Mouse (Mus musculus) left cerebral cortex, postnatal 25 days (tissue): ENCODE measurements around the gene Foxd3. TPM values are rescaled to one million over a fixed set of nuclear protein-coding genes. Genes with fewer than 3 reads are reported as not detected.
"Not testable (repeated sequence)": the region's sequence is repeated elsewhere in the genome, so short reads cannot be mapped to it uniquely, and the experiment has no call there.

Experiments used
- DNase-seq, 2 experiments: peaks; one replicate each; pipeline ENCODE4 v3.0.0; 2022; ENCODE audit warnings: low spot score in 2 of 2, mixed read lengths in 1 of 2
- intact Hi-C: fragments of 180-260 bp; cut with DNase I; formaldehyde crosslinking; loops from one replicate; pipeline ENCODE4 v1.15.1; 2025
- total RNA-seq, 2 experiments: library from RNA; stranded (reverse); gene quantifications; 2 replicates each; pipeline ENCODE4 v1.2.3; 2021

Foxd3 gene
- not detected for total RNA-seq

DNA sequence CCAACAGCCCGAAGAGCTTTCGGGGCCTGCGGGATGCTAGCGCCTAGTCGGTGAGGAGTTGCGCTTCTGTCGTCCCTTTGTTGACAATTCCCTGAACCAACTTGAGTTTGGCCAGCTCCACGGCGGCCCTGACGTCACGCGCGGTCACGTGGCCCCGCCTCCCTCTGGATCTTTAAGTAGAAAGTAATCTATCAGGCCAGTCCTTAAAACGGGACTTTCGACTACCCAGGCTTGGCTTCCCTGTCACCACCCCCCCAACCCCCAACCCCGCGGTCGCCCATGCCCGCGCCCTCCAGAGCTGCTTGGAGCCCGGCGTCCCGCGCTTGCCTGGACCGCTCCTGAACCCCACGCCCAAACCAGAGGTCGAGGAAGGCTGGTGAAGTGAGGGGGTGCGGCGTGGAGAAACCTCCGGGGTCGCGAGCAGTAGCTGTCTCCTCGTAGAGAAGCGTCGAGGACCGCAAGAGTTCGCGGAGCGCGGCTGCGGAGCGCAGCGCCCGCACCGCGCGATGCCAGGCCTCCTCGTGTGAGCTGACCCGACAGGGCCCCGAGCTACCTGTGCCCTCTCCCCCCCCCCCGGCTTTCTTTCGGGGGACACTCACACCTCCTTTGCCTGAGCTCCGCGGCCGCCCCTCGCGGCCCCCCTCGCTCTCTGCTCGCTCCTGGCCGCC is at the start of gene Foxd3:
Gene Foxd3 (plus strand): TSS at position 363 of the 668 bp plus-strand sequence.
- intact Hi-C loops: no loop called here
- no peak for DNase-seq

DNA sequence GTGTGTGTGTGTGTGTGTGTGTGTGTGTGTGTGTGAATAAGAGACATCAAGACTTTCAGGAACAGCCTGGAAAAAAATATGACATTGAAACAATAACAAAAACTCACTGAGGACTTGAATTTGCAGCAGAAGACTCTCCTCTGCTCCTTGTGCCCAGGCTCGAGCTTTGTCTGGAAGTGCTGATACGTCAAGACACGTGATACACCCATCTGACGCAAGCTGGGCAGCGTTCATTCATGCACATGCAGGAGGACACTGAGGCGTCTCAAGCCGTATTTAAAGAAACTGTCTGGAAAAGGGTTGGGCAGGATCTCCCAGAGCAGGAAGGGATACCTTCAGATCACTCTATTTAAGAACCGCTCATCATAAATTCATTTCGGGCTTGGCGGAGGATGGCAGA is 43.9 kb upstream of the Foxd3 start:
- no peak for DNase-seq
- intact Hi-C loops: no loop called here

DNA sequence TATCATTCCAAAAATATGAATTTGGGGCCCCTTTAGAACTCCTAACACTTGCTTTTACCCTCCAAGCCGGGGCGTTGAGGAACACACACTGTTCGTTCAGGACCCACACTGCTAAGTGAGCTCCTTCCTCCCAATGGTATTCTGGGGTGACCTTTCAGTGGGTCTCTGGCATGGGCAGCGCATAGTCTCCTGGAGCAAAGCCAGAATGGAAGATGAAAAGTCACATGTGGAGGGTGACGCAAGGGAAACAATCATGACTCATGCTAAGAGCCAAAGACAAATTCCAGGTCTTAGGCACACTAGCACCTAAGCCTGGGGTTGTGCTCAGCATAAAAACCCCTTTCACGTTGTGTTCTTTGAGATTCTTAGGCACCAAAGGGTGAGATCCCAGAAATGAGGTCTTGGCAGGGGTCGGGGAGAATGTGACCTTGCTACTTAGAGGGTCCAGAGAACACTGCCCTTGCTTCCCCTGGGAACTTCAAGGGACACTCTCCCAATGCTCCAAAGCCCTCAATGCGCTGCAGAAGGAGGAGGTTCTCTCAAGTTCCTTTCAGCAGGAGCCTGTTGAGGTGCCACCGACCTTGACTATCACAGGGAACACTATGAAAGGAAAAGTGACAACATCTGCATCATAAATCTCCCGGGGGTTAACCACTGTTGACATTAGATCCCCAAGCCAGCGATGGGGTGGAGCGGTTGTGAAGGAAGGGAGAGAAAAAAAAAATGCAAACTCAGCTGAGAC is 43.3 kb upstream of the Foxd3 start:
- intact Hi-C loops: no loop called here
- DNase-seq: no peak

DNA sequence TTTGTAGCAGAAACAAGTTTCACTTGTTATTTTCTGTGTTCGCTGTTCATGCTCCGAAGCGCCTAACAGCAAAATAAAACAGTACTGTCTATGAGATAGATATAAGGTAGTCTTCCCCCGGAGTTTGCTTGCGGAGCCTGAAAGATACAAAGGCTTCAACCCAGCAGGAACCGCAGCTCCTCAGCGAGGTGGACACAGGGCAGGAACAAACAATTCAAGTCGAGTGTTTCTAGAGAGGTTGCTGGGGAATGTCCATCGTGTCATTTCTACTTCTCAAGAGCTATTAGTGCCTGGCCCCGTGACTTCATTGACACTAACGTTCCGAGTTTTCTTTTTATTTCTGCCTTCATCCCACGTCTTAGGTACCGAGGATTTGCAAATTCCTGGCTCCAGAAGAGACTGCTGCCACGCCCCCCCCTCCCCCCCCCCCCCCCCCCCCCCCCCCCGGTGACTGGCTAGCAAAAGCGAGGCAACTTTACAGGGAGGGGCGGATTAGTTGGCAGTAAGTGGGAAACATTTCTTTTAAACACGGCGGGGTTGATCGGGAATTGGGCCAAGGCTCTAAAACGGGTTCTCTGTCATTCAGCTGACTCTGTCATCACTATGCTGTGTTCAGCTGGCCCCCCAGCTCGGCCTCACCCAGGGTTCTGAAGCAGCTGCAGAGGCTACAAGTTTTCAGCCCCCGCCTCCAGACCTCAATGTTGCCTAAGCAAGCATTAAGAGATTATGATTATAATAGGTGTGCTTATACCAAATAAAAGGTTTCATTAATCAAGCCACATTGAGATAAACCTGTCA is 29.9 kb upstream of the Foxd3 start:
- no peak for DNase-seq
- intact Hi-C loops: no loop called here

DNA sequence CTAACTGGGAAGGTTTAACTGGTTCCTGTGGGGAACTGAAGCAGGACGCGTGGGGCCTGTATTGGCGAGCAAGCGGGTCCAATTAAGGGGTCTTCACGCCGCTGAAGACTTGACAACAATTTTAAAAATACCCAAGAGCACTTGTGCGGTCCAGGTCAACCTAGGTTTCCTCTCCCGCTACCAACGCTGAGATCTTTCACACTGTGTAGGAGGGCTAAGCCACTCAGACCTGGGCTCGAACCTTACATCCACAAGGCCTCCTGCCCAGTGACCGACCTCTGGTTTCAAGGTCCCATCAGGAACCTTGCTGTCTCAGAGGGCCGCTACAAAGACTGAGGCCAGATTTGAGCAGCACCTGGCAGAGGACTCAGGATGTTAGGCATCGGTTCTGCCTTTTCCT is 29.0 kb upstream of the Foxd3 start:
- no peak for DNase-seq
- intact Hi-C loops: no loop called here

GRCm38 (mm10) chr4:99636038-99636437 is 20.1 kb upstream of the Foxd3 start:
- DNase-seq: no peak
- intact Hi-C loops: no loop called here

GRCm38 (mm10) chr4:99636711-99637110 is 19.4 kb upstream of the Foxd3 start:
- no peak for DNase-seq
- intact Hi-C loops: no loop called here

DNA sequence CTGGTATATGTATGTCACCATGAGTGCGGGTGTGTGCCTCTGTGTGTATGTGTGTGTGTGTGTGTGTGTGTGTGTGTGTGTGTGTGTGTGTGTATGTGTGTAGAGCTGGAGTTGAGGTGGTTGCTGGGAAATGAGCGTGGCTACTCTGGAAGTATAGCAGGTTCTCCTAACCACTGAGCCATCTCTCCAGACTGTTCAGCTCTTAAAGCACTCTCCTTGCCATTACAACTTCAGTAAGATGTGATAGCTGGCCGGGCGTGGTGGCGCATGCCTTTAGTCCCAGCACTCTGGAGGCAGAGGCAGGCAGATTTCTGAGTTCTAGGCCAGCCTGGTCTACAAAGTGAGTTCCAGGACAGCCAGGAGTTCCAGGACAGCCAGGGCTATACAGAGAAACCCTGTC is 15.5 kb upstream of the Foxd3 start:
- DNase-seq: not testable (repeated sequence)
- intact Hi-C loops: loop anchor here (10.0 kb wide), 1 partner anchor 256 kb away; no protein-coding TSS in a partner anchor

GRCm38 (mm10) chr4:99641920-99642319 is 14.2 kb upstream of the Foxd3 start:
- intact Hi-C loops: loop anchor here (10.0 kb wide), 1 partner anchor 257 kb away; no protein-coding TSS in a partner anchor
- DNase-seq: no peak

- no peak for DNase-seq
- intact Hi-C loops: loop anchor here (10.0 kb wide), 1 partner anchor 261 kb away; no protein-coding TSS in a partner anchor
These were observed 10.5 kb upstream of the Foxd3 start for GRCm38 (mm10) chr4:99645560-99645959.

DNA sequence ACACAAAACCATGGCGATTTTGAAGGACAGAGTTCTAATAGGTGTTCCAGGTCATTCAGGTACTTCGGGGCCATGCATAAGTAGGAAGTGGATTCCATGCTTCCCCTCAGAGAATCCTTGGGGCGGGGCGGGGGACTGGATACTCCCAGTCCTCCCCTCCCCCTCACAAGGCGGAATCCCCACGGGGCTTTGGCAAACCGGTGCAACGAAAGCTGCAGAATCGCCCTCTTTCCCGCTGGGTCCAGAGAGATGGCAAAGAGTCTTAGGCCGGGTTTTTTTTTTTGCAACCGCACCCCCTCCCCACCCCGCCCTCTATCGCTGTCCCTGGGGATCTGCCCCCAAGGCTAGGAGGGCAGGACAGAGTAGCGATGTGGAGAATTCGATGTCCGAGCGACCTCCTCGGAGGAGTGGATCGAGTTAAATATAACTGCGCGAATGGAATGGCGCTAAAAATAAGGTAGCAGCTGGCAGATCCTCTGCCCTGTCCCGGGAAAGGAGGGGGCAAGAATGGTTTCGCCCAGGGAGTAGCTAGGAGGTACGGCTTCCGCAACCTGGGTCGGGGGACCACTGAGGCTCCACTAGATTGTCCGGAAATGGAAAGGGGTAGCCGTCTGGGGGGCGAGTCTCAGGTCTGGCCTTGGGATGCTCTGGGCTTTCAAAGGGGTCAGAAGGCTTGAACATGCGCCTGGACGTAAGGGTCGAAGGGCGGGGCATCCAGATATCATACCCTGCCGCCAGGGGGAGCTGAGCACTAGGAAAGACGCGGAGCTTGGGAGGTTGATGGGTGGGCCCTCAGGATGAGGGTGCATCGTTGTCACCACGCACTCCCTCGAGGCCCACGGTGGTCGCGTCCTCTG is 5.8 kb upstream of the Foxd3 start:
- DNase-seq: no peak
- intact Hi-C loops: loop anchor here (5.0 kb wide), 1 partner anchor 78 kb away; no protein-coding TSS in a partner anchor

- intact Hi-C loops: loop anchor here (5.0 kb wide), 1 partner anchor 79 kb away; no protein-coding TSS in a partner anchor
- no peak for DNase-seq
These were observed 5.0 kb upstream of the Foxd3 start for GRCm38 (mm10) chr4:99650945-99651690.

DNA sequence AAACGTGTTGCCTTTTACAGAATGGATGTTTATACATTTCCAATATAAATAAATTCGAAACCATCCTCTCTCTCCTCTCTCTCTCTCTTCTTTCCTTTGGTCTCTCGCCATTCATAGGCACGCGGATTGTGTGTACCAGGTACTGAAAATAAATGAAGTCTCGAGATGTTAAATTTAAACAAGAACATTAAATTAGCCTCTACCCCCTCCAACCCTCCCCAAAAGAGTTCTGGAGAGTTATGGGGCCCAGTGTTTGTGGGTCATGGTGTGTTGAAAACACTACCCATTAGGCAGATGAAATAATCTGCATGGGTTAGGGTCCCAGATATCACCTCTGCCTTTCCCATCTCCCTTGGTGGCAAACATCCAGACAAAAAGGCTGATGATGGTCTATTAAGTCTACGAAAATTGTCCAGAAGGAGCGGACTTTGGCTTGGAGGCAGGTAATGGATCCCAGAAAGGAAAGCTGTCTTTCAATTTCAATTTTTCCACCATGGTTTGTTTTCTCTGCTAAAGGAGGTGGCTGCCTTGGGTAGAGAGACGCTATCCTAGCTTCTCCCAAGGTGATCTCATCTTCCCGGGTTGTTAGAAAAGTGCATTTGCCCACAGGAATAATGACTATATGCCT is 4.2 kb upstream of the Foxd3 start:
- DNase-seq: no peak
- intact Hi-C loops: loop anchor here (5.0 kb wide), 1 partner anchor 80 kb away; no protein-coding TSS in a partner anchor

DNA sequence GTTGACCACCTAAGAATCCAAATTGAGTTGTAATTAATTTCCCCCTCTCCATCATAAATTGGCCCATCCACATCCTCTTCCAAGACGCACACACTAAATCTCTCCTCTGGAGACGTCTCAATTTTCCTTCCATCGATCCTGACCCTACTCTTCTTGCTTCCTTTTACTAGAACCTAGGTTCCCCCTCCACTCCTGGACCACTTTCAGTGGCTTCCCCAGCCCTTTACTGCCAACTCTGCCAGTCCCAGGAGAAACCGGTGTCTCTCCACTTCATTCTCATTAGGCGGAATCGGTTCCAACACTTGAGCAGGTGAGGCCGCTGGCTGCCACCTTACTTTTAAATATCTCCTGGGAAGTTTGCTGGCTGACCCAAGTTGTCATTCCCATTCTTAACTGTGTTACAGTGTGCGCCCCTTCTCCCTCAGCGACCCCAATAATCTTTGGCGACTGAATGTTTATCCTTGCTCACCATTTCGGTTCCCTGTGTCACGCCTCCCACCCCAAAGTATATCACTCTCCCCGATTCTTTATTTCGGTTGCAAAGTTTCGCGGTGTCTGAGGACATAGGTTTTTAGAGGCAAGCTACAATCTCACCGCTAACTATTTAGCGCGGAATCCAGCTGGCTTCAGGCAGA is 3.4 kb upstream of the Foxd3 start:
- intact Hi-C loops: loop anchor here (5.0 kb wide), 1 partner anchor 80 kb away; no protein-coding TSS in a partner anchor
- DNase-seq: no peak

DNA sequence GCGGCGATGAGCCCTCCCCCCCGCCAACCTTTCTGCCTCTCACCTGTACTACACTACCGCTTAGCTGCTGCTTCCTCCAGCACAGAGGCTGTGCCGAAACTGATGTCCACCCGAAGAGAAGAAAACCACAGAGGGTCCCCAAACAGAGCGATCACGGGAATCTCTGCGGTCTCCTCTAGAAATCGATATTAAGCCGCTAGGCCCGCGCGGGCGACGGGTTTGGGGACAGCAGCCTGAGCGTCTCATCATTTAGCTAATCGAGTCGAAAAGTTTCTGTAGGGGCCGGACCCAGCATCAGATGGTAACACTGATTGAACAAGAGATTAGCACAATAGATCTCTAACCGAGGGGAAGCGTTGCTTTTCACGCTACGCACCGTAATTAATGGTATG is 2.9 kb upstream of the Foxd3 start:
- no peak for DNase-seq
- intact Hi-C loops: loop anchor here (5.0 kb wide), 1 partner anchor 81 kb away; no protein-coding TSS in a partner anchor

GRCm38 (mm10) chr4:99653608-99654221 is 2.4 kb upstream of the Foxd3 start:
- intact Hi-C loops: loop anchor here (5.0 kb wide), 1 partner anchor 81 kb away; no protein-coding TSS in a partner anchor
- DNase-seq: no peak
